Mouse (Mus musculus): ENCODE measurements at regions not wholly inside any gene's neighbourhood (a gene's known extent, or its start where the extent isn't known, plus 50 kb on each side); places are given as distances from the start of the nearest gene placed in this dataset.

DNA sequence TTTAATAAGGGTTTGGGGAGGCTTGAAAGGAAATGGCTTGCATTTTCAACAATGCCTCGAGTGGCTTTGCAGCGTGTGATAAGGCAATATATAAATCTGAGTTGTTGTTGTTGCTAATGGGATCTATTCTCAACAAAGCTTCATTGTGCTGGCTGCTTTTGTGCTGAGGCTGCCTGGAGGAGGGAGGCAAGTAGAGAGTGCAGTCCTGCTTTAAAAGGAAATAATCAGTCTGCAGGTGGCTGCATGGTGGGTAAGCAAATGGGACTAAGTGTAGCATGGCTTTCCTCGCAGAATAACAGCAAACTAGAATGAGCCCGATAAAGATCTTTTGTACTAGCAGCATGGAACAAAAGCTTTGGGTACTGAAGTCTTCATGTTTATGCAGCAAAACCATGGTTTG is 257.4 kb upstream of the Negr1 start:
- no peak overlapping the region for H3K9ac ChIP-seq (ENCODE audit: low read depth, low read length)
- no peak overlapping the region for H3K4me2 ChIP-seq
- ATAC-seq (replicated peaks; ENCODE audit: low FRiP score) (no peak), DNase-seq (ENCODE audit: low spot score) (no peak)
- H3K4me3 ChIP-seq (ENCODE audit: low read depth, low read length), result no peak overlapping the region
- H3K4me1 ChIP-seq (replicated peaks; ENCODE audit: control insufficient read depth, insufficient read depth, low read length), result no peaks in the 10 kb centered on the region
- H3K27ac ChIP-seq (ENCODE audit: low read depth, low read length), result no peak overlapping the region
- WGBS, result 66% methylated on average over 4 of the region's 4 CpGs
- no peaks in the 10 kb centered on the region for H3K36me3 ChIP-seq (ENCODE audit: control insufficient read depth, insufficient read depth, low read length)
- no peaks in the 10 kb centered on the region for H3K9me3 ChIP-seq (ENCODE audit: control insufficient read depth, low read length)
- no peaks in the 10 kb centered on the region for H3K27me3 ChIP-seq (replicated peaks; ENCODE audit: control insufficient read depth, insufficient read depth, low read length)

GRCm38 (mm10) chr3:156305064-156305463 is 256.5 kb upstream of the Negr1 start:
- Histone ChIP-seq H3K9ac (ENCODE audit: low read depth, low read length) (no peak overlapping the region), H3K36me3 (ENCODE audit: control insufficient read depth, insufficient read depth, low read length) (no peaks in the 10 kb centered on the region), H3K4me3 (ENCODE audit: low read depth, low read length) (no peak overlapping the region), H3K27ac (ENCODE audit: low read depth, low read length) (no peak overlapping the region), H3K4me2 (no peak overlapping the region), H3K9me3 (ENCODE audit: control insufficient read depth, low read length) (no peaks in the 10 kb centered on the region), H3K4me1 (replicated peaks; ENCODE audit: control insufficient read depth, insufficient read depth, low read length) (no peaks in the 10 kb centered on the region), H3K27me3 (replicated peaks; ENCODE audit: control insufficient read depth, insufficient read depth, low read length) (no peaks in the 10 kb centered on the region)
- ATAC-seq (replicated peaks; ENCODE audit: low FRiP score) (no peak), DNase-seq (ENCODE audit: low spot score) (no peak)

- whole genome bisulfite sequencing, result 84% methylated on average over 6 of the region's 6 CpGs
- Histone ChIP-seq H3K27ac (ENCODE audit: low read depth, low read length) (no peak overlapping the region), H3K4me3 (ENCODE audit: low read depth, low read length) (no peak overlapping the region), H3K27me3 (replicated peaks; ENCODE audit: control insufficient read depth, insufficient read depth, low read length) (no peaks in the 10 kb centered on the region), H3K9ac (ENCODE audit: low read depth, low read length) (no peak overlapping the region), H3K36me3 (ENCODE audit: control insufficient read depth, insufficient read depth, low read length) (no peaks in the 10 kb centered on the region), H3K4me1 (replicated peaks; ENCODE audit: control insufficient read depth, insufficient read depth, low read length) (no peaks in the 10 kb centered on the region), H3K4me2 (no peak overlapping the region), H3K9me3 (ENCODE audit: control insufficient read depth, low read length) (no peaks in the 10 kb centered on the region)
- DNase-seq (ENCODE audit: low spot score) (no peak), ATAC-seq (replicated peaks; ENCODE audit: low FRiP score) (no peak)
Measured at GRCm38 (mm10) chr3:156335033-156335793, 226.4 kb upstream of the Negr1 start.

- no peaks in the 10 kb centered on the region for H3K27me3 ChIP-seq (replicated peaks; ENCODE audit: control insufficient read depth, insufficient read depth, low read length)
- ATAC-seq (replicated peaks; ENCODE audit: low FRiP score) (no peak), DNase-seq (ENCODE audit: low spot score) (no peak)
- H3K27ac ChIP-seq (ENCODE audit: low read depth, low read length), result no peak overlapping the region
- no peaks in the 10 kb centered on the region for H3K36me3 ChIP-seq (ENCODE audit: control insufficient read depth, insufficient read depth, low read length)
- 44% methylated on average over 1 of the region's 1 CpGs for WGBS
- H3K9me3 ChIP-seq (ENCODE audit: control insufficient read depth, low read length), result no peaks in the 10 kb centered on the region
- no peaks in the 10 kb centered on the region for H3K4me1 ChIP-seq (replicated peaks; ENCODE audit: control insufficient read depth, insufficient read depth, low read length)
- H3K9ac ChIP-seq (ENCODE audit: low read depth, low read length), result no peak overlapping the region
- no peak overlapping the region for H3K4me3 ChIP-seq (ENCODE audit: low read depth, low read length)
- no peak overlapping the region for H3K4me2 ChIP-seq
Measured at GRCm38 (mm10) chr3:156341484-156341883, 220.1 kb upstream of the Negr1 start.

DNA sequence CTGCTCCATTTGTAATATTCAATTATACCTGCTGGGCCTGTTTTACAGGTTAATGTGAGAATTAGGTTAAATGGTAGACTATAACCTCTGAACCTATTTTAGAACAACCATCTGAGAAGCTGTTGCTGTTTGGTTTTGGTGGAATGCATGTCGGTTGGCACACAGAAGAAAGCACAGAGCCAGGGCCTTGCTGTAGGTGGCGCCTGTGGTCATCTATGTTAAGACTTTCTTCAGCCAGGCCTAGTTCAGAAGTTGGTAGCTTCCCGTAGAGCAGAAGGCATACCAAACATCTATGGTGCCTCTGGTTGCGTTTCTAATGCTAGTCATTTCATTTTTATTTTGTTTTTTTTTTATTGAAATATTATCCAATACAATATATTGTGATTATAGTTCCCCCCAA is 209.9 kb upstream of the Negr1 start:
- Histone ChIP-seq H3K27ac (ENCODE audit: low read depth, low read length) (no peak overlapping the region), H3K36me3 (ENCODE audit: control insufficient read depth, insufficient read depth, low read length) (no peaks in the 10 kb centered on the region), H3K9me3 (ENCODE audit: control insufficient read depth, low read length) (no peaks in the 10 kb centered on the region), H3K9ac (ENCODE audit: low read depth, low read length) (no peak overlapping the region), H3K4me3 (ENCODE audit: low read depth, low read length) (no peak overlapping the region), H3K4me2 (no peak overlapping the region), H3K4me1 (replicated peaks; ENCODE audit: control insufficient read depth, insufficient read depth, low read length) (no peaks in the 10 kb centered on the region), H3K27me3 (replicated peaks; ENCODE audit: control insufficient read depth, insufficient read depth, low read length) (no peaks in the 10 kb centered on the region)
- DNase-seq (ENCODE audit: low spot score) (no peak), ATAC-seq (replicated peaks; ENCODE audit: low FRiP score) (no peak)
- 57% methylated on average over 4 of the region's 4 CpGs for WGBS

- Histone ChIP-seq H3K4me3 (ENCODE audit: low read depth, low read length) (no peak overlapping the region), H3K4me2 (no peak overlapping the region), H3K27me3 (replicated peaks; ENCODE audit: control insufficient read depth, insufficient read depth, low read length) (no peaks in the 10 kb centered on the region), H3K4me1 (replicated peaks; ENCODE audit: control insufficient read depth, insufficient read depth, low read length) (no peaks in the 10 kb centered on the region), H3K9ac (ENCODE audit: low read depth, low read length) (no peak overlapping the region), H3K36me3 (ENCODE audit: control insufficient read depth, insufficient read depth, low read length) (no peaks in the 10 kb centered on the region), H3K27ac (ENCODE audit: low read depth, low read length) (no peak overlapping the region), H3K9me3 (ENCODE audit: control insufficient read depth, low read length) (no peaks in the 10 kb centered on the region)
- no peak for DNase-seq (ENCODE audit: low spot score)
- no peak for ATAC-seq (replicated peaks; ENCODE audit: low FRiP score)
- whole genome bisulfite sequencing, result 75% methylated on average over 3 of the region's 3 CpGs
Measured at GRCm38 (mm10) chr3:156353430-156353829, 208.2 kb upstream of the Negr1 start.

DNA sequence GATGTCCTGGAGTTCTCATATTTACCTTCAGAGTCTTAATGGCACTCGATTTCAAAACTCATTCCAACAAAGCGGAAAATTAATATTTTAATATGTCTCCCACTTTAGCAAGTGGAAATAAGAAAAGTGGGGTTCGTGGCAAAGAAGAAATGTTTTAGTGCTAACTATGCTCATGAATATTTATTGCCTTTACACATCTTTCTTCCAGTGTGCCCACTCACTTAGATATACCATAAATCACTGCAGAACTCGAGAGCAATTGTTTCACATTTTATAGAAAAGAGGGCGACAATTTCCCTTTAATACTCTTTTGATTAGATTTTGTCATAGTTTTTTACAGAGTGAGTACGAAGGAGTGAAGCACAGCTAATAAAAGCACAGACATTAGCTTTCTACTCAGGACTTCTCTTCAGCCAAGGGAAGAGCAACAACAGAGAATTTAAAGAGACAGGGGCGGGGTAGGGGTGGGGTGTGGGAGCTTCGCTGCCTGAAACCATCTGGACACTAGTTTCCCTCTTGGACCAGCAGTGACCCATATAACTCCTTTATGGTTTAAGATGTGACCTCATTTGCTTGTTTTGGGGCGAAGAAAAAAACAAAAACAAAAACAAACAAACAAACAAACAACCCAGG is 207.6 kb upstream of the Negr1 start:
- Histone ChIP-seq H3K9ac (ENCODE audit: low read depth, low read length) (no peak overlapping the region), H3K9me3 (ENCODE audit: control insufficient read depth, low read length) (no peaks in the 10 kb centered on the region), H3K36me3 (ENCODE audit: control insufficient read depth, insufficient read depth, low read length) (no peaks in the 10 kb centered on the region), H3K4me2 (no peak overlapping the region), H3K4me3 (ENCODE audit: low read depth, low read length) (no peak overlapping the region), H3K27me3 (replicated peaks; ENCODE audit: control insufficient read depth, insufficient read depth, low read length) (no peaks in the 10 kb centered on the region), H3K27ac (ENCODE audit: low read depth, low read length) (no peak overlapping the region), H3K4me1 (replicated peaks; ENCODE audit: control insufficient read depth, insufficient read depth, low read length) (no peaks in the 10 kb centered on the region)
- ATAC-seq (replicated peaks; ENCODE audit: low FRiP score) (no peak), DNase-seq (ENCODE audit: low spot score) (no peak)
- WGBS, result 76% methylated on average over 9 of the region's 9 CpGs

DNA sequence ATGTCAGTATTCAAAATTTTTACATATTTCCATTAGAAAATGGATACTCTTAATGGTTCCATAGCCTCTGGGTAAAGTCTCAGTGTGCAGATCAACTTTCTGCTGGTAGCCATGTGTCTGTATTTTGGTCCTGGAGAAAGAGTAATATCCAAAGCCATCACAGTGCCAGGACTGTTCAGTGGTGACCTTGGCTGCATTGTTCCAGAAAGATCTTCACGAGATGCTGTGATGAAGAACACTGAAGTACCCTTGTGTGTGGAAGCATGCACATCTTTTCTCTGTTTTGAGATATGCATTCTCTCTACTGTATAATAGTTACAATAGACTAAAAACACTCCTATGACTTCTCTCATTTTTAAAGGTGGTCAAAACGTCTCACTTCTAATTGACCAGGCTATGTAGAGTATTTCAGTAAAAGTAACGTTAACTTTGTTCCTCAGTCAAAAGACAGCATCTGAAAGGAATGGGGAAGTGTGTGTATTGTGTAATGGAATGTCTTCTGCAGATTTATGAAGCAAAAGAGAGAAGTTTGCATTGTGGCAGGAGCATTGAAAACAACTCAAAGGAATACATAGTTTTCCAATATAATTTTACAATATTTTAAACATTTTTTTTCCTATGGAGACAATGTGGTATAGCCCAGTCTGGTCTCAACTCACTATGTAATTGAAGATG is 192.8 kb upstream of the Negr1 start:
- Histone ChIP-seq H3K9me3 (ENCODE audit: control insufficient read depth, low read length) (no peaks in the 10 kb centered on the region), H3K9ac (ENCODE audit: low read depth, low read length) (no peak overlapping the region), H3K4me1 (replicated peaks; ENCODE audit: control insufficient read depth, insufficient read depth, low read length) (no peaks in the 10 kb centered on the region), H3K27ac (ENCODE audit: low read depth, low read length) (no peak overlapping the region), H3K4me3 (ENCODE audit: low read depth, low read length) (no peak overlapping the region), H3K36me3 (ENCODE audit: control insufficient read depth, insufficient read depth, low read length) (no peaks in the 10 kb centered on the region), H3K27me3 (replicated peaks; ENCODE audit: control insufficient read depth, insufficient read depth, low read length) (no peaks in the 10 kb centered on the region), H3K4me2 (no peak overlapping the region)
- 64% methylated on average over 3 of the region's 3 CpGs for WGBS
- no peak for ATAC-seq (replicated peaks; ENCODE audit: low FRiP score)
- DNase-seq (ENCODE audit: low spot score), result no peak

DNA sequence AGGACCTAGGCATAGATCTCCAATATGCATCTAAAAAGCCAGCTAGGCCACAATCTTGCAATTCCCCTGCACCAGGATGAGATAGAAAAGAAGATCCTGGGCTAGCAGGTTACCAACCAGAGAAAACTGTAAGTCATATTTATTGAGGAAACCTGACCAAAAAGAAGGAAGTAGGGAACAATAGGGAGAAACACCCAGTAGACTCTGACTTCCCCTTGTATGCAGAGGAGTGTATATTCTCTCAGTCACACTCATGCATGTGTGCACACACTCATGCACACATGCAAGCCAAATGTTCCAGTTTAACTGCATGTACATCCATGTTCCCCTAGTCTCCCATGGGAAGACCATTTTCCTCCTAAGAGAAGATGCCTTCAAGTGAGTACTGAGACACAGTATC is 184.9 kb upstream of the Negr1 start:
- ATAC-seq (replicated peaks; ENCODE audit: low FRiP score), result no peak
- no peak for DNase-seq (ENCODE audit: low spot score)
- H3K36me3 ChIP-seq (ENCODE audit: control insufficient read depth, insufficient read depth, low read length), result no peaks in the 10 kb centered on the region
- H3K9me3 ChIP-seq (ENCODE audit: control insufficient read depth, low read length), result no peaks in the 10 kb centered on the region
- no peak overlapping the region for H3K27ac ChIP-seq (ENCODE audit: low read depth, low read length)
- no peak overlapping the region for H3K4me2 ChIP-seq
- no peaks in the 10 kb centered on the region for H3K4me1 ChIP-seq (replicated peaks; ENCODE audit: control insufficient read depth, insufficient read depth, low read length)
- no peak overlapping the region for H3K4me3 ChIP-seq (ENCODE audit: low read depth, low read length)
- no peak overlapping the region for H3K9ac ChIP-seq (ENCODE audit: low read depth, low read length)
- H3K27me3 ChIP-seq (replicated peaks; ENCODE audit: control insufficient read depth, insufficient read depth, low read length), result no peaks in the 10 kb centered on the region
